Mouse (Mus musculus): Measurements from ENCODE around the gene Pop5.

Pop5 gene

GRCm38 (mm10) chr5:115266340-115266739 lies 30.7 kb downstream of the Pop5 start:
- no peak for DNase-seq

- DNase-seq, result no peak
These were observed 31.3 kb downstream of the Pop5 start for GRCm38 (mm10) chr5:115266787-115267468.

- DNase-seq, result no peak
These were observed 31.9 kb downstream of the Pop5 start for GRCm38 (mm10) chr5:115267469-115268045.

GRCm38 (mm10) chr5:115268266-115268665 lies 32.6 kb downstream of the Pop5 start:
- DNase-seq, result peak; percentile 55

- DNase-seq, result no peak
These were observed 34.3 kb downstream of the Pop5 start for GRCm38 (mm10) chr5:115269969-115270368.

- peak; percentile 42 for DNase-seq
These were observed 36.5 kb downstream of the Pop5 start for GRCm38 (mm10) chr5:115271931-115272811.

GRCm38 (mm10) chr5:115272812-115273548 lies 37.3 kb downstream of the Pop5 start, which contains the start of gene Rnf10:
TSS of gene Rnf10 (minus strand) at chr5:115272898.
- peak; percentile 99 for DNase-seq

- DNase-seq, result no peak
These were observed 38.0 kb downstream of the Pop5 start for GRCm38 (mm10) chr5:115273549-115274135.

- no peak for DNase-seq
These were observed 38.7 kb downstream of the Pop5 start for GRCm38 (mm10) chr5:115274353-115274752.

GRCm38 (mm10) chr5:115274771-115275170 lies 39.1 kb downstream of the Pop5 start:
- no peak for DNase-seq

- DNase-seq, result no peak
These were observed 40.4 kb downstream of the Pop5 start for GRCm38 (mm10) chr5:115275998-115276397.

- DNase-seq, result no peak
These were observed 42.4 kb downstream of the Pop5 start for GRCm38 (mm10) chr5:115278053-115278452.

GRCm38 (mm10) chr5:115278785-115279184 lies 43.1 kb downstream of the Pop5 start:
- DNase-seq, result no peak

GRCm38 (mm10) chr5:115279226-115280049 lies 43.8 kb downstream of the Pop5 start, which contains the start of gene Coq5:
TSS of gene Coq5 (plus strand) at chr5:115279666.
- peak; percentile 84 for DNase-seq

- peak; percentile 40 for DNase-seq
These were observed 44.5 kb downstream of the Pop5 start for GRCm38 (mm10) chr5:115280050-115280687.

GRCm38 (mm10) chr5:115284735-115285134 lies 49.1 kb downstream of the Pop5 start:
- no peak for DNase-seq

GRCm38 (mm10) chr5:115294173-115294572 lies 58.5 kb downstream of the Pop5 start:
- DNase-seq, result no peak
